Comparison of ENCODE assay signal across 11 mouse cellular contexts in genomic region chr15:36854900-36855321, GRCm38 (mm10).
A peak's percentile ranks its signal among the peaks of the same experiment; 100 is the strongest.
DNase-seq lines count a peak whose midpoint lies in the region; ATAC-seq lines count a peak whose summit lies in the region.
"Had no signal": no experiment of that assay in that cellular context is flagged by ENCODE, and none has a peak within 500 bp of the region (broad histone marks: within the 10 kb centered on the region; RNA-seq: fewer than 3 reads in every experiment).

No protein-coding gene starts in this region.

- no peaks in the 10 kb centered on the region for H3K36me3 ChIP-seq in forebrain, embryonic 13.5 days (ENCODE audit: poor library complexity, severe bottlenecking)
- H3K36me3 ChIP-seq: limb, embryonic 15.5 days had no signal

- no peak overlapping the region for H3K27ac ChIP-seq in forebrain, embryonic 13.5 days

- WGBS in forebrain, embryonic 13.5 days: 72% methylated on average over 6 of the region's 6 CpGs

- ATAC-seq in frontal cortex, adult (ENCODE audit: low TSS enrichment): peak; percentile 81
- ATAC-seq in forebrain, embryonic 13.5 days: no peak
- ATAC-seq: forebrain, embryonic 16.5 days had no signal

- intact Hi-C loops in heart, postnatal 10 days (cut with DNase I): loop anchor here (10.0 kb wide), 1 partner anchor 400 kb away; no protein-coding TSS in a partner anchor

- no peaks in the 10 kb centered on the region for H3K27me3 ChIP-seq in forebrain, embryonic 13.5 days
- H3K27me3 ChIP-seq: limb, embryonic 15.5 days had no signal

- H3K4me2 ChIP-seq in forebrain, embryonic 13.5 days: no peak overlapping the region
- H3K4me2 ChIP-seq: limb, embryonic 15.5 days had no signal

- H3K4me1 ChIP-seq in forebrain, embryonic 13.5 days: peaks cover 3% of the 10 kb centered on the region; the same call in 1 of the 2 replicates

- no peak overlapping the region for H3K9ac ChIP-seq in forebrain, embryonic 13.5 days
- H3K9ac ChIP-seq: limb, embryonic 15.5 days had no signal

- no peak overlapping the region for H3K4me3 ChIP-seq in forebrain, embryonic 13.5 days
- H3K4me3 ChIP-seq: limb, embryonic 15.5 days had no signal

- DNase-seq in frontal cortex, postnatal 10 days (ENCODE audit: low spot score in 2 of 2): no peak
- DNase-seq in Muller cell, postnatal 12 days (ENCODE audit: inconsistent ontology term): peak; percentile 73
- DNase-seq in cerebellum, adult 9-11 months: peak; percentile 30
- DNase-seq in heart, postnatal 10 days: peak; percentile 78 to 80
- no peak for DNase-seq in gastrocnemius, adult 8-10 months (ENCODE audit: low spot score in 2 of 2)
- no peak for DNase-seq in retina, embryonic 14.5 days (ENCODE audit: low spot score)
- DNase-seq: kidney, adult 11 months had no signal

- no peaks in the 10 kb centered on the region for H3K9me3 ChIP-seq in forebrain, embryonic 13.5 days (replicated peaks)
- H3K9me3 ChIP-seq: limb, embryonic 15.5 days had no signal

Comparison
In these comparisons a context has a peak if more than half of its experiments do, and no peak if none do; other contexts are left out.
1. DNase-seq: peak in Muller cell, postnatal 12 days (single experiment), cerebellum, adult 9-11 months (single experiment) and heart, postnatal 10 days (2 of 2); none in frontal cortex, postnatal 10 days (0 of 2), gastrocnemius, adult 8-10 months (0 of 2) and retina, embryonic 14.5 days (single experiment).